Mouse (Mus musculus) gonadal fat pad, adult 2 months (tissue): ENCODE measurements around the gene Copa. TPM values are rescaled to one million over a fixed set of nuclear protein-coding genes. Genes with fewer than 3 reads are reported as not detected.
A peak's percentile ranks its signal among the peaks of the same experiment; 100 is the strongest.

ENCODE experiments used
- DNase-seq: peaks from one replicate; pipeline ENCODE4 v3.0.0-alpha.2; 2012; ENCODE audit warnings: low read depth
- polyA plus RNA-seq: library from polyadenylated mRNA; depleted of rRNA; stranded (reverse); fragments of >200 nt; gene quantifications from 2 replicates; pipeline ENCODE4 v1.2.3, GENCODE M21; 2012; rRNA removed

The Copa gene
- 50.5 and 112 TPM in 2 replicates for polyA plus RNA-seq

DNA sequence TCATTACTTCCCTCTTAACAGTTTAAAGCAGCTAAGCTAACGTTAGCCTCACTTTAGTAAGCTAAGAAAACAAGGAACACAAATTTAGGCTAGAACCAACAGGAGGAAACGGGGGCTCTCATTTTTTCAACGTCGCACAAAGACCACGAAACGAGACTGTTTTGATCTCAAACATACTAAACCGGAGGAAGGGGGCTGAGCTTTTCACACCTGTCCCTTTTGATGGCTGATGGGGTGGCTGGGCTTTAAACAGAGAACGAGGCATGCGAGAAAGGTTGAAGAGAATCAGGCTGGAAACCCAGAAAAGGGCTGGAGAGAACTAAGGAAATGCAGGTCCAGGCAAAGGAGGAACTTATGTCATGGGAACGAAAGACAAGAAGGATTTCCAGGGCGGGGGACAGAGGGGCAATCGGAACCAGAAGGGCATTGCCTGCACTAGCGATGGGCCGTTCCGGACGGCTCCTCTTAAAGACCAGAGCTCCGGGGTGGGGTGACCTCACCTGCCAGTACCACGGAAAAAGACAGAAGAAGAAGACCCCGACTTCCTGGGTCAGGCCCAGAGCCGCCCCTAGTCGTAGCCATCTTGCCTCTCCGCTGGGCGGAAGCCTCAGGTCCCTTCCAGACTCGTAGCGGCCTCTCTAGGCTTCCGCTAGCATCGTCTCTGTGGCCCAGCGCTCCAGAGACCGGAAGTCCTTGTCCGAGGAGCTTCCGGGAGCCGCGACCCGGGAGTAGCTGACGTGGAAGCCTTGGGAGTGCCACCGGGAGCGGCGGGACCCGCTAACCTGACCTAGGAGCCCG lies at the start of gene Copa, which contains the start of gene Ncstn:
Gene Copa (plus strand): TSS at position 429 of the 798 bp plus-strand sequence.
Gene Ncstn (minus strand): TSS at position 695 of the 798 bp plus-strand sequence.
- peak; percentile 57 for DNase-seq

DNA sequence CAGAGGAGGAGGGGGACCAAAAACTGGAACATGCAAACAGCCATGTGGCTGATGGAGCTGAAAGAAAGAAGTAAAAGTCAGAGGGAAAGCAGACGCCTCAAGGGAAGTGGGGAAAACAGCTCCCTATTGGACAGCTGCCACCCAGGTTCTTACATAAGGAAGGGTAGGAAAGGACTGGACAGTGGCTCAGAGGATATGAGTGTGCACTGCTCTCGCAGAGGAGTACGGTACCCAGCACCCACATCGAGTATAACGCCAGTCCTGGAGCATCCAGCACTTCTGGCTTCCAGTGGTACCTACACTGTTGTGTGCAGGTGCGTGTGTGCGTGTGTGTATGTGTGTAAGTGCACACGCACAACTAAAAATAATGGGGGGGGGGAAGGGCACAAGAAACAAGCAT lies 35.9 kb upstream of the Copa start:
- no peak for DNase-seq

DNA sequence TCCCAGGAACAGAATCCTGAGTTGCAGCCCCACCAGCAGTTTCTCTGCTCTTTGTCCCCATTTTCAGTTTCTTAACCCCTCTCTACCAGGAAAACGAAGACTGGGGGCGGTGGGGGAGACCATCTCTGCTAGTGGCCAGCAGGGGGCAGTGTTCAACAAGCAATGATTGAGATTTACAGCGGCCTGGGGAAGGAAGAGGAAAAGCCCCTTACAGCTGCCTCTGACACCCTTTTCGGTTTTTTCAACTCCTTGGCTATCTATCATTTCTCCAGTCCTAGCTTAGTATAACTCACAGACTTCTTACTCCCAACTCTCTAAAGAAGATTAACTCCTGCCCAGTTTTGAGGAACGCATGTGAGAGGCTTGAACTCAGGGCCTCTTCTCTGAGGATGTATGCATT lies 35.4 kb upstream of the Copa start:
- DNase-seq = no peak

- DNase-seq = no peak
These were observed 34.0 kb upstream of the Copa start for GRCm38 (mm10) chr1:172048241-172048734.

DNA sequence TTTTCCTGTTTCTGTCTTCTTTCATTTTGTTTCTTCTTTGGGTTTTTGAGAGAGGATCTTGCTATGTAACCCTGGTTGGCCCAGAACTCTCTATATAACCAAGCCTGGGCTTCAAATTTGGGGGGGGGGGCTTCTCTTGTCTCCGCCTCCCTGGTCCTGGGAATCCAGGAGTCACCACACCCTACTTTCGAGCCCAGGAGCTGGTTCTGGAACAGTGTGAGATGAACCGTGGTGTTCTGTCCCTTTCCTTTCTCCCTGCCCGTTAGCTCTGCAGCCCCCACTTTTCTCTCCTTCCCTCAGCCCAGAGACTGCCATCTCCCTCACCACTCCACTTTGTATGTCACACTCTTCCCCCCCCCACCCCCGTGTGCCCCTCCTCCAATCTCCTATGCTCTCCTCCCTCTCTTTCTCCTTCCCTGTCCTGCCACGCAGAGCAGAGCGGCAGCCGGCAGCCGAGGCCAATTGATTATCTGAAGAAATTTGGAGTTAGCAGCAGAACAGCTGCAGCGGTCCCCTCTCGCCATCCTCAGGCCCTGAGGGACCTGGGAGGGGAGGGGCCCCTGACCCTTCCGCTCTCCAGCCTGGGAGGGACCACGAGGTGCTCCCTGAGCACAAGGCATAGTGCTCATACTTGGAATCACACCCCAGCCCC lies 33.1 kb upstream of the Copa start:
- DNase-seq = no peak

GRCm38 (mm10) chr1:172052766-172053279 lies 29.5 kb upstream of the Copa start:
- DNase-seq = no peak

DNA sequence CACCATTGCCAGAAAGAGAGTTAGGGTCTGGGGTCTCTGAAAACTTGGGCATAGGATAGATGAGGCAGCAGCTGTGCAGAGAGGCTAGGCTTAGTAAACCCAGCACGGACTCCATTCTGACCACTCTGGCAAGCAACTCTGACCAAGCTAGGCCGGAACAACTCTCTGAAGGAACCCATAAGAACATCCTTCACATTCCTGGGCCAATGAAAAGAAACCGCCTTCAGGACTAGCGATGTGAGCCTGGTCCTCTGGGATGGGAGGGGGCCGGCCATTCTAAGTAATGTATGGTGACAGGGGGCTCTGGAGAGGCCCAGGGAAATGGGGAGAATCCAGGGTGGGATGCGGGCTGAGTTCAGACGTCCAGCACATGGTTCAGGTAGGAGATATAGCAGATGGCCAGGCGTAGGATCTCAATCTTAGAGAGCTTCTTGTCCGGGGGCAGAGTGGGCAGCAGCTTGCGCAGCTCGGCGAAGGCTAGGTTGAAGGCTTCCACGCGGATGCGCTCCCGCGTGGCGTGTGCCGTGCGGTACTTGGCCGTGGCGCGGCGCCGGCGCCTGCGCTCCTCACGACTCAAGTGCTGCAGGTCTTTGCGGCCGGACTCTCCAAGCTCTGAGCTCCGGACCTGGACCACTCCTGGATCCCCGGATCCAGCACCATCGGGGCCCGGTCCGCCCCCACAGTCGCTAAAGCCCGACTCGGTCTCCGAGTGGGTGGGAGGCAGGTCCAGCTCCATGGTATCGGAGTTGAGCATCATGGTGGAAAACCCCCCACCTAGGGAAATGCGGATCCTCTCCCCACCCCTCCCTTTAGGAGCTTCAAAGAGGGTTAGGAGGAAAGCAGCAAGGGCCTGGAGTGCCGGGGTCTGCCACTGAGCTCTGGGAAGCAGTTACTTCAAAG lies 28.5 kb upstream of the Copa start:
- no peak for DNase-seq

DNA sequence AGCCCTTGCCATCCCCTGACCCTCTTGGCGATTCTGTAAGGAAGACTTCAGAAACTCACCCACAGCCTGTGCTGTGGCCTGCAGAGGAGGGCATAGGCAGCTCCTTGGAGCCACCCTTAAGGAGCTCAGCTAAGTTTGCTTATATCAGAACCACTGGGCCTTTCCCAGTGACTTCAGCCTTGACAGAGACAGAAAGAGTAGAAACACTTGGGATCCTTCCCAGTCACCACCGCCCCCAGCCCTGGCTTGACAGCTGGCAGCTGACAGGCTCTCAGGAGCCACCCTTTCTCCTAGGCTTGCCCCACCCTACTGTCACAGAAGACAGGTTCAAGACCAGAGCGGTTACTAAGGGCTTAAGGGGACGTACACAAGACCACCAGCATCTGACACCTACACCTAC lies 26.1 kb upstream of the Copa start:
- DNase-seq = no peak

GRCm38 (mm10) chr1:172057491-172057921 lies 24.8 kb upstream of the Copa start, which contains the start of gene Nhlh1:
TSS of gene Nhlh1 (minus strand) at chr1:172057573.
- no peak for DNase-seq

- no peak for DNase-seq
These were observed 24.0 kb upstream of the Copa start for GRCm38 (mm10) chr1:172058321-172058720.

GRCm38 (mm10) chr1:172058874-172059273 lies 23.5 kb upstream of the Copa start:
- DNase-seq = no peak

DNA sequence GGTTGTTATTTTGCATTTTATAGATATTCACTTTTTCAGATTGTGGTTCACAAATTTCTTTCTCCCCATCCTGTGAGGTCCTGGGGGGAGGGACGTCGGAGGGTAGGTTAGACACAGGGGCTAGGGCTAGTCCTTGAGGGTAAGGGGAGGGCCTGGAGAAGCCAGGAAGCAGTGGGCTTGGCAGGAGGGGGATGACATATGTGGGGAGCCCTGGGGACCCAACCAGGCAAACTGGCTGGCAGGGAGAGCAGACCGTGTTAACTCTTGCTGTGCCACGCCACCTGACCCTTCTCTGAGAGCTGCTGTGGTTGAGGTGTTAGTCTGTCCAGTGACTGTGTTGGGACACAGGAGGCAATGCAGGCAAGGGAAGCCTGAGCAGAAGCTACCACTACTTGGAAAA lies 21.7 kb upstream of the Copa start:
- no peak for DNase-seq

- no peak for DNase-seq
These were observed 21.1 kb upstream of the Copa start for GRCm38 (mm10) chr1:172061217-172061616.

- no peak for DNase-seq
These were observed 20.2 kb upstream of the Copa start for GRCm38 (mm10) chr1:172062101-172062500.

- no peak for DNase-seq
These were observed 18.9 kb upstream of the Copa start for GRCm38 (mm10) chr1:172063291-172064023.

DNA sequence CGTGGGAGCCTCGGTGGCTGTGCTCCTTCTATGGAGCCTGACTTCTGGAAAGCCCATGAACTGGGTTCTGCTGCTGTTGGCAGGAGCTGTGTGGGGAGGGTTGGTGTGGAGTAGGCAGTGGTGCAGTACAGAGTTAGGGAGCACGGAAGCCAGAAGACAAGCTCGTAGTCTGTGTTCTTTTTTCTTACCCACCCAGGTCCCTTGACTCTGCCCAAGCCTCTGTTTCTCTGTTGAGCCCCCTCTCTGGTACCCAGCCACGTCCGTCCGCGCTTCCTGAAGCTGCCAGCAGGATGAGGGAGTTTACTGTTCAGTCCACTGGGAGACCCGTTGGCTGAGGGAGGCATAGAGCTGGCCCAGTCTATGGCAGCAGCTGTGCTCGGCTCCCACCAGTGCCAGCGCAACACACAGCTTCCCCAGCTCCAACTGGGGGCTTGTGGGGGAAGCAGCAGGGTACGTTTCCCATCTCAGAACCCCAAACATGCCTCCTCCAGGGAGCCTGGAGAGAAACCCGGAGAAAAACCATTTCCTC lies 17.7 kb upstream of the Copa start:
- DNase-seq = no peak

GRCm38 (mm10) chr1:172070227-172070626 lies 12.1 kb upstream of the Copa start:
- DNase-seq = no peak

DNA sequence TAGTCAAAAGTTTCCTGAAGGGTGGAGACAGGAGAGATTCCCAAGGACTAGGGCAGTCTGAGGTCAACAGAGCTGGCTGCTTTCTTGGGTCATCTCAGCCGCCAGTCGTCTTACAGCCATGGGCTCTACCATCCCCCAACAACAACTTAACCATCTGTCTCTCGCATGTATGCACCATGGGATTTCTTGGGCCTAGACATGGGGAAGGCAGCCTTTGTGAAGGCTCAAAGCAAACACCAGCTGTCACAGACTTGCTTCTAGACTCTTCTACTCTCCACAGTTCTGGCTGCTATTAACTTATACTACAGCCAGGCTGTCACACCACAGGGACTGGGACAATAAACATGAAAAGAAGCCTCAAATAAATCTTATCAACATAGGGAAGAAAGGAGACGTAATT lies 10.8 kb upstream of the Copa start:
- DNase-seq = no peak

DNA sequence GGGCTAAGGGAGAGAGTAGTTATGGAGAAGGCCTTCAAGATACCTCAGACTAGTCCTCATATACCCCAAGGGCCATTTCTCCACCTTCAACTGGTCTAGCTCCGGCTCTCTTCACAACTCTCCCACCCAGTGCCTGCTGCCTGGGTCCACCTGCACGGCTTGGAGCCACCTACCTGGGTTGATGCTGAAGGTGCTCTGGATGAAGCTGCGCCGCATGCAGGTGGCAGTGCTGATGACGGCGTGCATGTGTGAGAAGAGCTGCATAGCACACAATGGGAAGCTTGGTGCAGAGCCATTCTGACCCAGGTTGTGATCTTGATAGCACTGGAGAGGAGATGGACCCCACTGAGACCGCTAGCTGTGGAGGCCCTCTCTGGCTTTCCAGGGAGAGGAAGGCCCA lies 9.7 kb upstream of the Copa start:
- DNase-seq = no peak

DNA sequence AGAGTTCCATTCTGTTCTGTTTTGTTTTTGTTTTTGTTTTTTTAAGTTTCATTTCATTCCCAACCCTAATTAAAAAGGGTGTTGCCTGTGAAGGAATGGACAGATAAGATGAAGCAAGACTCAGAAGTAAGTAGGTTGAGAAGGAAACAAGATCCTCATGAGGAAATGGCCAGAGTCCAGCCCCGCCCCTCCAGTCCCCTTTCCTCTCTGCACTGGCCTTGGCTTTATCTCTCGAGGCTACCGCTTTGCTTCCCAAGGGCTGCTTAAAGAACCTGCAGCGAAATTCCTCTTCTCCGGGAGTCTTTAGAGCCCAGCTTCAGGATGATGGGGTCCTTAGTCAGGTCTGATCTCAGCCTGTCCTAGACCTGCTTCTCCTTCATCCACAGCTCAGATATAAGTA lies 4.3 kb upstream of the Copa start:
- DNase-seq = no peak
